Mouse (Mus musculus) kidney, embryonic 14.5 days (tissue): ENCODE results near the gene Gm15128. TPM values are rescaled to one million over a fixed set of nuclear protein-coding genes. Genes with fewer than 3 reads are reported as not detected.
"Not testable (repeated sequence)": the region's sequence is repeated elsewhere in the genome, so short reads cannot be mapped to it uniquely, and the experiment has no call there.

ENCODE experiments used
- ATAC-seq: fragments of 200-750 bp; cut with Nextera tagmentation; 2 replicates; pipeline ENCODE4 v1.8.0; 2017; ENCODE audit warnings: moderate number of reproducible peaks, mild to moderate bottlenecking, moderate TSS enrichment, moderate library complexity; ENCODE audit not compliant: low FRiP score, low TSS enrichment
- H3K27ac ChIP-seq: fragments of 300-500 bp; sonication (generic); 2 replicates; pipeline ENCODE4 v1.5.1; 2014; ENCODE audit warnings: low read depth, mild to moderate bottlenecking, low read length, moderate library complexity, mixed read lengths
- H3K27me3 ChIP-seq: fragments of 300-500 bp; sonication (generic); 2 replicates; pipeline ENCODE4 v1.6.1; 2014; ENCODE audit warnings: mild to moderate bottlenecking, low read length; ENCODE audit not compliant: control insufficient read depth, insufficient read depth
- H3K36me3 ChIP-seq: fragments of 300-500 bp; sonication (generic); 2 replicates; pipeline ENCODE4 v1.6.1; 2014; ENCODE audit warnings: low read length, mixed read lengths; ENCODE audit not compliant: control insufficient read depth, insufficient read depth
- H3K4me1 ChIP-seq: fragments of 300-500 bp; sonication (generic); 2 replicates; pipeline ENCODE4 v1.6.1; 2014; ENCODE audit warnings: low read length, mixed read lengths; ENCODE audit not compliant: control insufficient read depth, insufficient read depth
- H3K4me2 ChIP-seq: fragments of 300-500 bp; sonication (generic); replicated peaks from 2 replicates; pipeline ENCODE4 v1.6.1; 2014; ENCODE audit warnings: low read depth, mild to moderate bottlenecking, low read length
- H3K4me3 ChIP-seq: fragments of 300-500 bp; sonication (generic); 2 replicates; pipeline ENCODE4 v1.5.1; 2014; ENCODE audit warnings: mild to moderate bottlenecking, low read length
- H3K9ac ChIP-seq: fragments of 300-500 bp; sonication (generic); 2 replicates; pipeline ENCODE4 v1.6.1; 2014; ENCODE audit warnings: low read depth, mild to moderate bottlenecking, low read length, moderate library complexity
- H3K9me3 ChIP-seq: fragments of 300-500 bp; sonication (generic); 2 replicates; pipeline ENCODE4 v1.6.1; 2016; ENCODE audit warnings: low read length; ENCODE audit not compliant: control insufficient read depth
- WGBS: fragments of 180-500 bp; shearing (Covaris S2); extraction: QIAGEN DNeasy Blood & Tissue Kit; methylation state at CpG from one replicate; pipeline ENCODE4 v1.1.7; 2014; 5-methylcytosine and 5-hydroxymethylcytosine counted together
- polyA plus RNA-seq: library from polyadenylated mRNA; unstranded; fragments of >200 nt; fragmentation: Nextera tagmentation; extraction: Ambion mirVana; gene quantifications from 2 replicates; pipeline ENCODE4 v1.2.1, GENCODE M21; 2014

Gm15128 gene
- polyA plus RNA-seq: not detected in 2 replicates

- ATAC-seq, H3K9ac ChIP-seq, H3K4me3 ChIP-seq, H3K36me3 ChIP-seq, H3K4me2 ChIP-seq, H3K27ac ChIP-seq, H3K4me1 ChIP-seq, H3K9me3 ChIP-seq, H3K27me3 ChIP-seq: not testable (repeated sequence)
- WGBS: 79% methylated on average over 7 of the region's 7 CpGs
Measured at GRCm38 (mm10) chrX:147765691-147766090, at the start of gene Gm15128. Gene Gm15128 (plus strand): TSS chrX:147765991.

Other genes starting within 250 kb of the Gm15128 start
- gene Lrch2, start 211.9 kb upstream of the Gm15128 start, polyA plus RNA-seq: 9.6 and 13.8 TPM in 2 replicates
- not detected in 2 replicates for gene Gm15080, start 227.0 kb downstream of the Gm15128 start, polyA plus RNA-seq